Mouse (Mus musculus): Measurements from ENCODE around the gene Gls. TPM values are rescaled to one million over a fixed set of nuclear protein-coding genes. Genes with fewer than 3 reads are reported as not detected.

Gene Gls
- polyA plus RNA-seq, 1 experiment from 2014 or later: 10.4 TPM

- Histone ChIP-seq H3K9ac (ENCODE audit: low read length) (no peak overlapping the region), H3K4me2 (replicated peaks; ENCODE audit: low read depth) (no peak overlapping the region), H3K27me3 (ENCODE audit: control insufficient read depth, insufficient read depth, low read length) (no peaks in the 10 kb centered on the region), H3K4me3 (ENCODE audit: low read depth, low read length) (no peak overlapping the region), H3K36me3 (ENCODE audit: control insufficient read depth, insufficient read depth, low read length) (peaks cover 18% of the 10 kb centered on the region; the same call in 1 of the 2 replicates), H3K4me1 (replicated peaks; ENCODE audit: control insufficient read depth, insufficient read depth) (no peaks in the 10 kb centered on the region), H3K27ac (replicated peaks) (no peak overlapping the region), H3K9me3 (ENCODE audit: control insufficient read depth, low read length) (no peaks in the 10 kb centered on the region)
- ATAC-seq (ENCODE audit: low FRiP score, low TSS enrichment) (no peak), DNase-seq (ENCODE audit: low spot score) (no peak)
- 88% methylated on average over 9 of the region's 9 CpGs for WGBS
- TF ChIP-seq EP300 (optimal IDR thresholded peaks at IDR 0.05) (no peak), CTCF (IDR thresholded peaks at IDR 0.05; ENCODE audit: low read depth) (no peak)
These were observed 92.5 kb downstream of the Gls start for GRCm38 (mm10) chr1:52140534-52140933.

DNA sequence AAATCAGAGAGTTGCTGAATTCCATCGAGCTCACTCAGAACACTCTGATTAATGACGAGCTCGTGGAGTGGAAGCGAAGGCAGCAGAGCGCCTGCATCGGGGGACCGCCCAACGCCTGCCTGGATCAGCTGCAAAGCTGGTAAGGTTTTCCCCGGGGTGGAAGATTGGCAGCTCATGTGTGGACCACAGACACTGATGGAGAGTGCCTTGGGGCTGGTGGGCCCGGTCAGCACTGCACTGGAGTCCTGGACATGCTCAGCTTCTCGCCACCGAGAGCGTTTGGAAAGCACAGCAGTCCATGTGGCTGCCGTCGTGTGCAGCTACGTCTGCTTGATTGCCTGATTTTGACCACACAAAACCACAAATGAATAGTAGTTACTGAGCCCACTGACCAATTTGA lies 95.7 kb downstream of the Gls start:
- no peak overlapping the region for H3K9ac ChIP-seq (ENCODE audit: low read length)
- TF ChIP-seq CTCF (IDR thresholded peaks at IDR 0.05; ENCODE audit: low read depth): no peak
- no peak for TF ChIP-seq EP300 (optimal IDR thresholded peaks at IDR 0.05)
- no peaks in the 10 kb centered on the region for H3K4me1 ChIP-seq (replicated peaks; ENCODE audit: control insufficient read depth, insufficient read depth)
- H3K4me2 ChIP-seq (replicated peaks; ENCODE audit: low read depth): no peak overlapping the region
- no peaks in the 10 kb centered on the region for H3K27me3 ChIP-seq (ENCODE audit: control insufficient read depth, insufficient read depth, low read length)
- DNase-seq (ENCODE audit: low spot score) (no peak), ATAC-seq (ENCODE audit: low FRiP score, low TSS enrichment) (no peak)
- WGBS: 75% methylated on average over 16 of the region's 16 CpGs
- no peak overlapping the region for H3K4me3 ChIP-seq (ENCODE audit: low read depth, low read length)
- H3K9me3 ChIP-seq (ENCODE audit: control insufficient read depth, low read length): no peaks in the 10 kb centered on the region
- H3K36me3 ChIP-seq (ENCODE audit: control insufficient read depth, insufficient read depth, low read length): peaks cover 29% of the 10 kb centered on the region; the same call in 1 of the 2 replicates
- no peak overlapping the region for H3K27ac ChIP-seq (replicated peaks)

- 93% methylated on average over 8 of the region's 8 CpGs for WGBS
- no peak for ATAC-seq (ENCODE audit: low FRiP score, low TSS enrichment)
- H3K9ac ChIP-seq (ENCODE audit: low read length): no peak overlapping the region
- no peak overlapping the region for H3K4me3 ChIP-seq (ENCODE audit: low read depth, low read length)
- H3K9me3 ChIP-seq (ENCODE audit: control insufficient read depth, low read length): no peaks in the 10 kb centered on the region
- no peak overlapping the region for H3K27ac ChIP-seq (replicated peaks)
- no peaks in the 10 kb centered on the region for H3K27me3 ChIP-seq (ENCODE audit: control insufficient read depth, insufficient read depth, low read length)
- no peak overlapping the region for H3K4me2 ChIP-seq (replicated peaks; ENCODE audit: low read depth)
- no peak for TF ChIP-seq CTCF (IDR thresholded peaks at IDR 0.05; ENCODE audit: low read depth)
- DNase-seq (ENCODE audit: low spot score): no peak
- no peaks in the 10 kb centered on the region for H3K4me1 ChIP-seq (replicated peaks; ENCODE audit: control insufficient read depth, insufficient read depth)
- H3K36me3 ChIP-seq (ENCODE audit: control insufficient read depth, insufficient read depth, low read length): peaks cover 18% of the 10 kb centered on the region; the same call in 1 of the 2 replicates
These were observed 99.8 kb downstream of the Gls start for GRCm38 (mm10) chr1:52133254-52133653.

DNA sequence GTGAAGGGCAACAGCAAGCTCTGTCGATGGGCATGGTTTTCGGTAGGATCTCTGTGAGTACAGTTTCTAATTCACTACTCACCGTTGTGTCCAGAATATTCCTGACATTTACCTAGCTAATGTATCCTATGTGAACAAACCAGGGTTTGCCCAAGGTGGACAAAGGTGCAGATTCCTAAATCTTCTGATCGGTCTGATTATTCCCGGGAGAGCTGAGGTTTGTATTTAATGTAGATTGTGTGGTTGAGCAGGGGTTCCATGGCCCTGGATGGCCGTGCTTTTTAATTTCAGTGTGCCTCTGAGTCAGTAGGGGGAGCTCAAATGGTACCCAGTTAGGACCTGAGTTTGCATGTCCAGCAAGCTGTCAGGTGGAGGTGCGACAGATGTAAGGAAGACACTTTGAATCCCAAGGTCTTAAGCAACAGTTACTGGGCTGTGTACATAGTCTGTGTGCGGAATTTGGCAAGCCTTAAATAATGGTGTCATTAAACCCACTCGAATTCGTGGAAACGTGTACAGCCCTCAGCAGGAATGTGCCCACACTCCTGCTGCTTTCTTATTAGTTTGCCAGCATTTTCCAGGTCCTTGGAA lies 101.2 kb downstream of the Gls start:
- H3K36me3 ChIP-seq (ENCODE audit: control insufficient read depth, insufficient read depth, low read length): peaks cover 15% of the 10 kb centered on the region; the same call in 1 of the 2 replicates
- no peak overlapping the region for H3K4me3 ChIP-seq (ENCODE audit: low read depth, low read length)
- 76% methylated on average over 11 of the region's 11 CpGs for WGBS
- H3K4me1 ChIP-seq (replicated peaks; ENCODE audit: control insufficient read depth, insufficient read depth): no peaks in the 10 kb centered on the region
- H3K9ac ChIP-seq (ENCODE audit: low read length): no peak overlapping the region
- no peak overlapping the region for H3K27ac ChIP-seq (replicated peaks)
- no peak for ATAC-seq (ENCODE audit: low FRiP score, low TSS enrichment)
- H3K4me2 ChIP-seq (replicated peaks; ENCODE audit: low read depth): no peak overlapping the region
- H3K27me3 ChIP-seq (ENCODE audit: control insufficient read depth, insufficient read depth, low read length): no peaks in the 10 kb centered on the region
- H3K9me3 ChIP-seq (ENCODE audit: control insufficient read depth, low read length): no peaks in the 10 kb centered on the region
- peak; percentile 33 for TF ChIP-seq CTCF (IDR thresholded peaks at IDR 0.05; ENCODE audit: low read depth)
- no peak for TF ChIP-seq EP300 (optimal IDR thresholded peaks at IDR 0.05)
- DNase-seq (ENCODE audit: low spot score): no peak

DNA sequence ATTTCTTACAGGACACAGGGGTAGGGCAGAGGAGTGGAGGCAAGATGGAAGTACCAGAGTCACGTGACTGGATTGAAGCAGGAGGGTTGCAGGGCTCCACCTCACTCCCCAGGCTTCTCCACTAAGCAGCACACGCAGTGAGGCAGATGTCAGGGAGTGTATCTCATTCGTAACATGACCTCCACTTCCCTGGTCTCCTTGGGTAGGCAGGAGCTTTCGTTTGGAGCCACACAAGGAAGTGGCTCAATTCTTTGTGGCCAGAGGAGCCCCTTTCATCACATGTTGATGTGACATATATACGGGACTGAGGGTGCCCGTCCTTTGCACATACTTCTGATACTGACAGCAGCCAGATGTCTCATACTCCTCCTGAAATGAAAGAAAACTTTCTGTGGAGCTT lies 103.2 kb downstream of the Gls start:
- H3K9ac ChIP-seq (ENCODE audit: low read length): no peak overlapping the region
- H3K27me3 ChIP-seq (ENCODE audit: control insufficient read depth, insufficient read depth, low read length): no peaks in the 10 kb centered on the region
- no peak for ATAC-seq (ENCODE audit: low FRiP score, low TSS enrichment)
- H3K4me1 ChIP-seq (replicated peaks; ENCODE audit: control insufficient read depth, insufficient read depth): no peaks in the 10 kb centered on the region
- H3K4me3 ChIP-seq (ENCODE audit: low read depth, low read length): no peak overlapping the region
- WGBS: 63% methylated on average over 6 of the region's 6 CpGs
- H3K9me3 ChIP-seq (ENCODE audit: control insufficient read depth, low read length): no peaks in the 10 kb centered on the region
- H3K36me3 ChIP-seq (ENCODE audit: control insufficient read depth, insufficient read depth, low read length): peaks cover 15% of the 10 kb centered on the region; the same call in 1 of the 2 replicates
- H3K27ac ChIP-seq (replicated peaks): no peak overlapping the region
- no peak overlapping the region for H3K4me2 ChIP-seq (replicated peaks; ENCODE audit: low read depth)
- TF ChIP-seq CTCF (IDR thresholded peaks at IDR 0.05; ENCODE audit: low read depth): no peak
- TF ChIP-seq EP300 (optimal IDR thresholded peaks at IDR 0.05): no peak
- DNase-seq (ENCODE audit: low spot score): no peak

- Histone ChIP-seq H3K27ac (replicated peaks) (no peak overlapping the region), H3K9ac (ENCODE audit: low read length) (no peak overlapping the region), H3K4me1 (replicated peaks; ENCODE audit: control insufficient read depth, insufficient read depth) (no peaks in the 10 kb centered on the region), H3K36me3 (ENCODE audit: control insufficient read depth, insufficient read depth, low read length) (peaks cover 7% of the 10 kb centered on the region; the same call in 1 of the 2 replicates), H3K4me3 (ENCODE audit: low read depth, low read length) (no peak overlapping the region), H3K4me2 (replicated peaks; ENCODE audit: low read depth) (no peak overlapping the region), H3K27me3 (ENCODE audit: control insufficient read depth, insufficient read depth, low read length) (no peaks in the 10 kb centered on the region), H3K9me3 (ENCODE audit: control insufficient read depth, low read length) (no peaks in the 10 kb centered on the region)
- no peak for DNase-seq (ENCODE audit: low spot score)
- WGBS: 95% methylated on average over 6 of the region's 6 CpGs
- no peak for ATAC-seq (ENCODE audit: low FRiP score, low TSS enrichment)
- TF ChIP-seq CTCF (IDR thresholded peaks at IDR 0.05; ENCODE audit: low read depth) (no peak), EP300 (optimal IDR thresholded peaks at IDR 0.05) (no peak)
These were observed 105.7 kb downstream of the Gls start for GRCm38 (mm10) chr1:52127350-52127749.
